Mouse (Mus musculus) heart, embryonic 10.5 days (tissue): ENCODE measurements at regions not wholly inside any gene's neighbourhood (a gene's known extent, or its start where the extent isn't known, plus 50 kb on each side); places are given as distances from the start of the nearest gene placed in this dataset.

ENCODE experiments used
- DNase-seq: peaks from one replicate; pipeline ENCODE4 v3.0.0-alpha.2; 2017; ENCODE audit warnings: low spot score
- H3K27ac ChIP-seq: fragments of 300-500 bp; sonication (generic); 2 replicates; pipeline ENCODE4 v1.5.1; 2016; ENCODE audit warnings: mild to moderate bottlenecking
- H3K27me3 ChIP-seq: fragments of 300-500 bp; sonication (generic); 2 replicates; pipeline ENCODE4 v1.6.1; 2016; ENCODE audit warnings: mild to moderate bottlenecking; ENCODE audit not compliant: poor library complexity, insufficient read depth, severe bottlenecking
- H3K36me3 ChIP-seq: fragments of 300-500 bp; sonication (generic); 2 replicates; pipeline ENCODE4 v1.6.1; 2016; ENCODE audit warnings: mild to moderate bottlenecking, moderate library complexity
- H3K4me1 ChIP-seq: fragments of 300-500 bp; sonication (generic); 2 replicates; pipeline ENCODE4 v1.6.1; 2016; ENCODE audit warnings: mild to moderate bottlenecking
- H3K4me3 ChIP-seq: fragments of 300-500 bp; sonication (generic); 2 replicates; pipeline ENCODE4 v1.5.1; 2016; ENCODE audit warnings: mild to moderate bottlenecking, moderate library complexity
- H3K9me3 ChIP-seq: fragments of 300-500 bp; sonication (generic); 2 replicates; pipeline ENCODE4 v1.6.1; 2016; ENCODE audit warnings: mild to moderate bottlenecking, moderate library complexity
- whole genome bisulfite sequencing: fragments of 180-500 bp; shearing (Covaris S2); methylation state at CpG from one replicate; pipeline ENCODE4 v1.1.7; 2016; 5-methylcytosine and 5-hydroxymethylcytosine counted together

DNA sequence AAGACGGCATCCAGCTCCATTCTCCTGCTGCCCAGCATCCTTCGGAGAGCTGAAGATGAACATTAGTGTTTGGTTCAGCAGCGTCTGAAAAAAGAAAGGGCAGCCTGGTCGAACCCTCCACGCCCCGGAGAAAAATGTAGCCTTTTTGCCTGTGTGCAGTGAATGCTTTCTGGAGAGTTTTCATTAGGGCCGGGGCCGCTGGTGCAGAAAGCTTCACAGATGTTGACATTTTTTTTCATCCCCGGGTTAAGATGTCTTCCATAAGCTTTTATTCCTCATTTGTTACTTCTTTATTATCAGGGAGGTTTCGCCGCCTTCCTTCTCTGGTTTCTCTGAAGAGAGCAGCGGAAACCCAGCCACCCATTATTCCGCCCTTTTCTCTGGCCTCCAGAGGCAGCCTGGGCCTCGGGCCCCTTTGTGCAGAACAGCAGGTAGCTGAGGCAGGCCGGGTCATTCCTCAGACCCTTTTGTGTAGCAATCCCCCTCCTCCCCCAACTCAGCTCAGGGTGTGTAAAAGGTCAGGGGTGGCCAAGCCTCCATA is 61.4 kb downstream of the Cpn2 start:
- Histone ChIP-seq H3K9me3 (no peaks in the 10 kb centered on the region), H3K4me3 (no peak overlapping the region), H3K4me1 (0 out of 2 replicates have a peak, but pooled peaks cover 9% of the 10 kb centered on the region), H3K27ac (peak overlapping the region; percentile 25; the same call in 1 of the 2 replicates), H3K27me3 (peaks cover 38% of the 10 kb centered on the region), H3K36me3 (no peaks in the 10 kb centered on the region)
- WGBS: 34% methylated on average over 15 of the region's 15 CpGs
- DNase-seq: no peak
